Mouse (Mus musculus): ENCODE data around the gene Gm17402.

Gm17402 gene

GRCm38 (mm10) chr3:67375063-67375462, at the start of gene Gm17402:
Gm17402 (minus strand) TSS chr3:67375163.
- no peak for DNase-seq (ENCODE audit: low spot score in 2 of 2)

DNA sequence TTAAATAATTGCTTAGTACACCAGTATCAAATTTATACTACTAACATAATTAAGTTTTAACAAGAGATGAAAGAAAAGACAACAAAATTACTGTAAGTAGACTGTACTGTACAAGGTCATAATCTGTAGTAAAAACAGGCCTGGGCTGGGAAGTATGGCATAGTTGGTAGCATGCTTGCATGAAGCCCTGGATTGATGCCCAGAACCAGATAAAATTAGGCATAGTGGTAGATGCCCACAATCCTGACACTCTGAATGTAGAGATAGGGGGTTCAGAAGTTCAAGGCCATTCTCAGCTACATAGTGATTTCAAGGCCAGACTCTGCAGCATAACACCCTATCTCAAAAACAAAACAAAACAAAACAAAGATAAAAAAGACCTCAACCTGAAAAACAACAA, 3.3 kb upstream of the Gm17402 start:
- DNase-seq (ENCODE audit: low spot score in 2 of 2): no peak

GRCm38 (mm10) chr3:67374360-67374778, 594 bp downstream of the Gm17402 start:
- no peak for DNase-seq (ENCODE audit: low spot score in 2 of 2)

DNA sequence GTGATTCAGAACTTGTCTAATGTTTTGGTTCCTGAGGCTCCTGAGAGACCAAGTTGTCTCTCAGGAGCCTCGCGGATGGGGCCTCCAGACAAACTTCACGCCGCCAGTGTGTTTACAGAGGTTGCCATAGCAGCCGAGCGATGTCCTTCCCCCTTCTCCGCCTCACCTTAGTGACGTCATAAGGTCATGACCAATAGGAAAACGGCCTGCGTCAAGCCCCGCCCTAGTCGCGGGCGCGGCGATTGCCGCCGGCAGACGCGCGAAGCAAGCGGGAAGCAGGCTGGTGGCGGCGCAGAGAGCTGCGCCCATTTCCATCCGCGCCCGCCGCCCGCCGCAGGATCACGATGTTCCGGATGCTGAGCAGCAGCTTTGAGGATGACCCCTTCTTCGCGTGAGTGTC, 1.1 kb downstream of the Gm17402 start, which contains the start of gene Mlf1:
Mlf1 (plus strand) TSS at position 226 of the 400 bp plus-strand sequence.
- peak; percentile 63 to 70 for DNase-seq (ENCODE audit: low spot score in 2 of 2)

- DNase-seq (ENCODE audit: low spot score in 2 of 2): no peak
These were observed 2.2 kb downstream of the Gm17402 start for GRCm38 (mm10) chr3:67372781-67373180.

DNA sequence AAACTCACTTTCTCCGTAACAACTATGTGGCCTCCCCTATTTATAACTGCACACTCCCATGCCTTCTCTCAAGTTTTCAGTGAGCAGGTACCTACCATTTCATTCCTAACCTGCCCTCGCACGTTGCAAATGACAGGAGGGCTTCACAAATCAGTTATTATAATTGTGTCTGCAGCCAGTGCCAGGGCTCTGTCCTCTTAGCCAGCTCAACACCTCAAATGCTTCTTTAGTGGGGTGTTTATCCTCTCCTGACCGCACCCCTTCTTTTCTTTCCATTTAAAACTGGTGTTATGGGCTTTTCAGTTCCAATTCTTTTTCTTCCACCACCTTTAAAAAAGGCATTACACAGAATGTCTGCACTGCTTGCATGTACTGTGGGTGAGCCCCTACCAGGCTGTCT, 2.8 kb downstream of the Gm17402 start:
- DNase-seq (ENCODE audit: low spot score in 2 of 2): no peak

- DNase-seq (ENCODE audit: low spot score in 2 of 2): no peak
These were observed 5.4 kb downstream of the Gm17402 start for GRCm38 (mm10) chr3:67369407-67370079.

GRCm38 (mm10) chr3:67367481-67367880, 7.5 kb downstream of the Gm17402 start:
- DNase-seq (ENCODE audit: low spot score in 2 of 2): no peak

- no peak for DNase-seq (ENCODE audit: low spot score in 2 of 2)
These were observed 8.7 kb downstream of the Gm17402 start for GRCm38 (mm10) chr3:67366087-67366892.

DNA sequence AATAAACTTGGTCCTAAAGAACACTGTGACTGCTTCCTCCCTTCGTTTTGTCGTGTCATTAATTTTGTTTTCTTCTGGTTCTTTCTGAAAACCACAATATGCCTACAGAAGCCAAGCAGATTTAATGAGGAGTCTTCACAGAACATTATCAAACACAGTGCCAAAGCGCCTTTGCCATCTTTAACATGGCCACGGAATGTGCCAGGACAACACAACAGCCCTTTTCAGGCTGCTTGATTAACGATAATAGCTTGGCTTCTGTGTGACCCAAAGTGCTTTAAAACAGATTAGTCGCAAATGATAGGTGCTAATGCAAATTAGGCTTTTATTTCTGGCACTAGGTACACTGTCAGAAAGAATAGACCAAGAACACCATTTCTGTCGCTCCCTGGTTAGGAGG, 16.6 kb downstream of the Gm17402 start:
- DNase-seq (ENCODE audit: low spot score in 2 of 2): no peak

DNA sequence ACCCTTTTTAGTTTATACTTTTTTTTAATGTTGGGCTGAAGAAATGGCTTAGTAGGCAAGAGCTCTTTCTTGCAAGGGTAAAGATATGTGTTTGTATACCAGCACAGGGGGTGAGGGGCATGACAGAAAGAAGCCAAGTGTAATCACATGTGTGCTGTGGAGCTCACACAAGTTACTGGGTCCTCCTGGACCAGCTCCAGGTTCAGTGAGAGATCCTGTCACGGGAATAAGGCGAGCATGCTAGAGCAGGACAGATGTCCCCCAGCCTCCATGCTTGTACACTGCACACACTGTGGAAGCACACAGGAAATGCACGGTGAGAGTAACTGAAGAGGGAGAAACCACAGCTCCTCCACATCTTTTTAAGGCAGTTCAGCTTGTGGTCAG, 22.2 kb downstream of the Gm17402 start:
- DNase-seq (ENCODE audit: low spot score in 2 of 2): no peak

GRCm38 (mm10) chr3:67352128-67352762, 22.7 kb downstream of the Gm17402 start:
- peak in 1 of 2 experiments; percentile 18 for DNase-seq (ENCODE audit: low spot score in 2 of 2)

- no peak for DNase-seq (ENCODE audit: low spot score in 2 of 2)
These were observed 23.4 kb downstream of the Gm17402 start for GRCm38 (mm10) chr3:67351406-67352127.

- DNase-seq (ENCODE audit: low spot score in 2 of 2): no peak
These were observed 28.3 kb downstream of the Gm17402 start for GRCm38 (mm10) chr3:67346674-67347073.

DNA sequence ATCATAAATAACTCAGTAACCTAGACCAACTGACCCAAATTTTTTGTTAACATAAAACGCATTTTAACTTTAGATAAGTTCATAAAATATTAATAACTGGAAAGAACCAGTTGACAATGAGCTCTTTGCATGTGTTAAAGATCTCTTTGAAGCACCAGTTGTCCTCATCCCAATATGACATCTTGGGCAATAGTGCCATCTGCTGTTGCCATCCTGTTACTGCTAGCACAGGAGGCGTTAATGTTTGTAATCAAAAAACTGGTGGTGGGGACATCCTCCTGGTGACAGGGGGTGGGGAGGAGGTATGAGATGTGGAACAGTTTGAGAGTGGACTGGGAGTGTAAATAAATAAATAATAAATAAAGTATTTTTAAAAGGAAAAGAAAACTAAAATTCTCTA, 30.4 kb downstream of the Gm17402 start:
- DNase-seq (ENCODE audit: low spot score in 2 of 2): peak in 1 of 2 experiments; percentile 31

DNA sequence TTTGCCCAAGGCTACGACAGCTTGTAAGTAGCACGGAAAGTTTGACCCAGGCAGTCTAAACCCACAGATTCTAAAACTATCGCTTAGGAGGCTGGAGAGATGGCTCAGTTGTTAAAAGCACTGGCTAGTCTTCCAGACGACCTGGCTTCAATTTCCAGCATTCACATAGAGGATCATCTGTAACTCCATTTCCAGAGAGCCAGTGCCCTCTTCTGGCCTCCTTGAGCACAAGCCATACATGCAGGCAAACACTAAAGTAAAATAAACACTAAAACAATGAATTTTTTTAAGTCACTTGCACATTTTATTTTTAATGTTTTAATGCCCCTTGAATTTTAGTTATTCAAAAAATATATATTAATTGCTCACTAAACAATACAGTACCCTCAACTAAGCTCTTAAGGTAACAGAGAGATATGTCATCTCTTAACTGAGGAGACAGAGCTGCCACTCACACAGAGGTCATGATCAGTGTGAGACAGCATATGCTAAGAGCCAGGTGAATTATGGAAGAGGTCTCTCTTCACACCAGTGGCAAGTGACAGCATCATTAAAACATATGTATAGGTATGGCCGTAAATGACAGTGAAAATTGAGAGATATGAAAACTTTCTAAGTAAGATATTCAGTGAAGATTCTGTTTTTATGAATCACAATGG, 31.8 kb downstream of the Gm17402 start:
- DNase-seq (ENCODE audit: low spot score in 2 of 2): no peak

DNA sequence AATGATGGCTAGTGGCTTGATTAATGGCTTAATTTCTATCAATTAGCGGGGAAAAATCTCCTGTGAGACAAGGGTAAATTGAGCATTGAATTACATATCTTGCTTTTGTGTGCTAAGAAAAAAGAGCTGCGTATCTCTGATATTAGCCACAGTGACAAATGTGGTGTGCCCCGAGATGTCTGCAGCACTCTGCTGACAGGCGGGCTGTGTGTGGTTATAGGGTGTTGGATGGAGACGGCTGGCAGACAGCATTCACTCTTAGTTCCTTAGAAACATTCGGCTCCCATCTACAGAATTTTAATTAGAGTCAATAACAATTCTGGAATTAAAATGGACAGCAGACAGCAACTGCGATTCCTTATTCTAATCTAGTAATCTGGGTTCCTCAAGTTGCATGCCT, 34.0 kb downstream of the Gm17402 start:
- no peak for DNase-seq (ENCODE audit: low spot score in 2 of 2)

GRCm38 (mm10) chr3:67339558-67339957, 35.4 kb downstream of the Gm17402 start:
- no peak for DNase-seq (ENCODE audit: low spot score in 2 of 2)

DNA sequence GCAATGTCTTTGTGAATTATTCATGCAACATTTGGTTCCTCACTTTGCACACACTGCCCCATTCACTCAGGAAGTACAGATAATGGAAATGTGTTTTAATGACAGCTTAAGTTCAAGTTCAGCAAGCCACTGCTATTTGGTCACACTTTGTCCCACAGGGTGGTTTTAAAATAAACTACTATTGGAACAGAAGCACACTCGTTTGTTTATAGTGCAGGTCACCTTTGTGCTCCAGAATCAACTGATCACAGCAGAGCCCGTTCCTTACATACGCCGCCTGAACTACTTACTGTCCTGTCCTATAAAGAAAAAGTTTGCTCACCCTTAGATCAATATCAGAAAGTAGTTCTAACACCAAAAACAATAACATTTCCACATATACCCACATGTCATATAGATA, 52.5 kb downstream of the Gm17402 start:
- DNase-seq (ENCODE audit: low spot score in 2 of 2): no peak
